Mouse (Mus musculus): Measurements from ENCODE around the gene Sugp2.

Gene Sugp2

GRCm38 (mm10) chr8:70282603-70283135, 48.6 kb downstream of the Sugp2 start, which contains the start of gene Homer3:
Homer3 (plus strand) TSS chr8:70282827.
- peak; percentile 91 for DNase-seq (ENCODE audit: low spot score)

DNA sequence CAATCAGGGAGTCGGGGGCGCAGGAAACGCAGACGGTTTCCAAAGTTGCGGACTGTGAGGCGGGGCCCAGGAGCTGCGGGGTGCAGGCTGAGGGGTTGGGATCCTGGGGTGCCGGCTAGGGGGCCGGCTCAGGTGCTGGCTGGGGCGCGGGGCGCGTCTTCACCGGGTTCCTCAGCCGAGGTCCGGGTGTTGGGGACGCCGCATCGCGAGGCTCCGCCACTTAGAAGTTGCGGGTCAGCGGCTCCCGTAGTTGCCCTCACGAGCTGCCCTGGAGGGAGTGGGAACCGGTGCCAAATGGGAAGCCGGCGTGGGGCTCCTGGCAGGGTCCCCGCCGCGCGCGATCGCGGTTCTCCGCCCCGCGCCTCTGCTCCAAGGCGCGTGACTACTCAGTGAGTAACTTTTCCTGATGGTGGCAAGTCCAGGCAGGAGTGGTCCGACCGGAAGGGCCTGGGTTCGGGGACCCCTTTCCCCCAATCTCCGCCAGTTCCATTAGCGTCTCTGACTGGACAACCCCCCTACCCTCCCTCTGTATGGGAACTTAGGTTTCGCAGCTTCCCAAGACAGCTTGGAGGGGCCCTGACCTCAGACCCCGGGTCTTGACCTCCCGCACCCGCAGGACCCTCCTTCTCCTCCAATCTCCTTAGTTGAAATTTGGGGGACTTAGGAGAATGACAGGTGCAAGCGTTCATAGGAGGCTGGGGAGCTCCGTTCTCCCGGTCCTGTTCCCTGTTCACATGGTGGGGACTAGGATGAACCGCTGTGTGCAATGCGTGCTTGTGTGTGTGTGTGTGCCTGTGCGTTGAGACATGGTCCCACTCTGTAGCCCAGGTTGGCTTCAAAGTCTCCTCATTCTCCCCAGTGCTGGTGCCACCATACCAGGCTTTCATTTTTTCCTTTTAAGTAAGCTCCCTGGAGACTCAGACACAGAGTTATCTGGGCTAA, 49.4 kb downstream of the Sugp2 start:
- peak; percentile 32 for DNase-seq (ENCODE audit: low spot score)

- DNase-seq (ENCODE audit: low spot score), result no peak
Measured at GRCm38 (mm10) chr8:70284421-70284820, 50.4 kb downstream of the Sugp2 start.

GRCm38 (mm10) chr8:70285304-70285703, 51.3 kb downstream of the Sugp2 start:
- no peak for DNase-seq (ENCODE audit: low spot score)

- DNase-seq (ENCODE audit: low spot score), result no peak
Measured at GRCm38 (mm10) chr8:70286737-70287136, 52.7 kb downstream of the Sugp2 start.

DNA sequence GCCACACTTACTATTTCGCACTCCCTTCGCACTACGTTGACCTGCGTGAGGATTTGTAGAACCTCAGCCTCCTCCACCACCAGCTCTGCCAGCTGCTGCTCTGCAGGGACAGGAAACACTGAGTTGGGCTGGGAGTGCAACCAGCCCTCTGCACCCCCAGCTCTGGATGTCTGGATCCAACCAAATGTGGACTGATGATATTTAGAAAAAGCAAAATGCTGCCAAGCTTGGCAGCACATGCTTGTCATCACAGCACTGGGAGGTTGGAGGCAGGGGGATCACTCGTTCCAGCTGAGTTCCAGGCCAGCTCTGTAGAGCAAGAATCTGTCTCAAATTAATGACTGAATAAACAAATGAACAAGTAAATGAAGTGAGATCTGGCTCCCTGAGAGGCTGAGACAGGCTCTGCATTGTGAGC, 60.0 kb downstream of the Sugp2 start:
- no peak for DNase-seq (ENCODE audit: low spot score)

- DNase-seq (ENCODE audit: low spot score), result no peak
Measured at GRCm38 (mm10) chr8:70300881-70301280, 66.9 kb downstream of the Sugp2 start.

- DNase-seq (ENCODE audit: low spot score), result peak; percentile 98
Measured at GRCm38 (mm10) chr8:70302358-70302890, 68.4 kb downstream of the Sugp2 start, which contains the start of the genes Ddx49 and Cope. Ddx49 (minus strand) TSS chr8:70302489. Cope (plus strand) TSS chr8:70302518.

GRCm38 (mm10) chr8:70302901-70303300, 68.9 kb downstream of the Sugp2 start:
- no peak for DNase-seq (ENCODE audit: low spot score)

- DNase-seq (ENCODE audit: low spot score), result peak; percentile 60
Measured at GRCm38 (mm10) chr8:70309311-70309710, 75.3 kb downstream of the Sugp2 start.

- DNase-seq (ENCODE audit: low spot score), result no peak
Measured at GRCm38 (mm10) chr8:70313399-70313798, 79.4 kb downstream of the Sugp2 start.

- DNase-seq (ENCODE audit: low spot score), result peak; percentile 81
Measured at GRCm38 (mm10) chr8:70315624-70316510, 81.8 kb downstream of the Sugp2 start, which contains the start of gene Cers1. Cers1 (plus strand) TSS chr8:70315775.

DNA sequence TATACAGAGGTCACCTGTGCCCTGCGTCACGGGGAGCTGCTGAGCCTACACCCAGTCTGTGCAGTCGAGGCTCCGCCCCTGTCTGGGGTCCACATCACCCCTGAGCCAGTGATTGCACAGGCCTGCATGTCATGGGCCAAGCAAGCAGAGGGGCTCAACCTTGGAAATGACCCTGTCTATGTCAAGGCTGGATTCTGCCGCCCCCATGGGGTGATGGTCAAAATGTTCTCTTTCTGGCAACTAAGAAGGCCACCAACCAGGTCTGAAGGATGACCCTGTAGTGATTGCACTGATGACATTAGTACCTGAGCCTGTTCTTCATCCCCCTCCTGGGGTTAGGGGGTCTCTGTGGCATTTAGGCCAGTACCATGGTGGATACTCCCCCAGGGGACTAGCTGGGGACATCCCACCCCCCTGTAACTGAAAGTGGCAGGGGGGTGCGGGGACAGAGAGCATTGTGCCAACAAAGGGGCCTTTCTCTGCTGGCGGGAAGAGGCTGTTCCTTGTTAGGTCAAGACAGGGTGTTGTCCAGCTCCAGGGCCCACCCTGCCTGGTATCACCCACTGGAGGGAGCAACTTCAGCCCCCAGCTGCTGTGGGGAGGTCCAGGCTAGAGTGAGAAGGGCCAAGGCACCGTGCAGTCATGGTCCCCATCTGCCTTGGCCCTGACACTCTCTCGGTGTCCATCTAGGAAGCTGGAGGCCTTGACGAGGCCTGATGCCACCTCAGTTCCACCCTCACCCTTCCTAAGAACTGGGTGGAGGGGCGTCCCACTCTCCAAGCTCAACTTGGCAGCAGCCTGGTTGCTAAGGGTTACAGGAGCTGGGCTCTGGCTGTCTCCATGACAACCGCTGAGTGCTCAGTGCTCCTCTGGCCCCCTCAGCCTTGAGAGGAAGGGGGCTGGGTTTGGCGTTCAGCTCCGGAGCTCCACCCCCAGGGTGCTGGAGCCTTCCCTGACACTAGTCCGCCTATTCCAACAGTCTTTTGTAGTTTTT, 82.8 kb downstream of the Sugp2 start:
- DNase-seq (ENCODE audit: low spot score), result peak; percentile 93

DNA sequence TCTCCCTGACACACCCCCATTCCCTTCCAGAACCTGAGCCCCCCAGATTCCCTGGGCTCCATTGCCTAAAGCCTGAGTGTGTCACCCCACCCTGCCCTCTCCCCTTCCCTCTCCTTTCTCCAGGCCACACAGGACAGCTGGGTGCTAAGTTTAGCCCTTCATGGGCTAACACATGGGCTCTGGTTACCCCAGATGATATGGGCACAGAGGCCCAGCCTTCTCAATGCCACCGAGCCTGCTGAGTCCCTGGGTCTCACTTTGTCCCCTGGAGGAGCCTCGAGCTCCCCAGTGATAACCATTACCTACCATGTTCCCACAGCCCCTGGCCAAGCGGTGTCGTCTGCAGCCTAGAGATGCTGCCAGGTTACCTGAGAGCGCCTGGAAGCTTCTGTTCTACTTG, 83.8 kb downstream of the Sugp2 start:
- DNase-seq (ENCODE audit: low spot score), result no peak

- no peak for DNase-seq (ENCODE audit: low spot score)
Measured at GRCm38 (mm10) chr8:70323716-70324115, 89.7 kb downstream of the Sugp2 start.

DNA sequence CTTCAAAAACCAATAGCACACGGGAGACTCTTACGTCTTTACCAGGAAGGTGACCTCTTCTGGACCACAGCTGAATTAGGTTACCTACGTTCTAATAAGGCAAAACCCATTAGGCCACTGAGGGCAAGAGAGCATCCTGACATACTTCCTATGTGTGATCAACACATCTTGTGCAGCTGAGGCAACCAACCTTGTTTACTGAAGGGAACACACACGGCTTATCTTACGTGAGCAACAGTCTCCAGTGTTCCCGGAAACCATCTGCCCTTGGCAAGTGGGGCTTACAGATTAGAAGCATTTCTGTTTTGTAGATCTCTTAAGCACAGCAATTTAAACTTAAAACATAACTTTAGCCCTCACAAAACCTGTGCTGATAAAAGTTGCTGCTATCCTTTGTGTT, 93.5 kb downstream of the Sugp2 start:
- DNase-seq (ENCODE audit: low spot score), result no peak

- DNase-seq (ENCODE audit: low spot score), result peak; percentile 76
Measured at GRCm38 (mm10) chr8:70329124-70329834, 95.3 kb downstream of the Sugp2 start, which contains the start of gene Gdf1. Gdf1 (plus strand) TSS chr8:70329817.
